Mouse (Mus musculus) MEL-GATA-1-ER (cell line): ENCODE measurements around the gene Ppp4r2.

ENCODE experiments used
- DNase-seq: peaks from one replicate; pipeline ENCODE4 v3.0.0-alpha.2; 2012; ENCODE audit warnings: low read depth; ENCODE audit errors: extremely low read depth

The Ppp4r2 gene

GRCm38 (mm10) chr6:100883233-100883632, 49.8 kb downstream of the Ppp4r2 start:
- peak; percentile 56 for DNase-seq

GRCm38 (mm10) chr6:100884594-100885225, 51.3 kb downstream of the Ppp4r2 start:
- DNase-seq = no peak

GRCm38 (mm10) chr6:100885376-100885775, 52.0 kb downstream of the Ppp4r2 start:
- no peak for DNase-seq

- DNase-seq = no peak
Observed at GRCm38 (mm10) chr6:100887012-100887411, 53.6 kb downstream of the Ppp4r2 start.

- DNase-seq = no peak
Observed at GRCm38 (mm10) chr6:100889340-100889739, 55.9 kb downstream of the Ppp4r2 start.

GRCm38 (mm10) chr6:100892489-100892888, 59.1 kb downstream of the Ppp4r2 start:
- no peak for DNase-seq

- no peak for DNase-seq
Observed at GRCm38 (mm10) chr6:100893073-100893472, 59.7 kb downstream of the Ppp4r2 start.

GRCm38 (mm10) chr6:100895183-100895582, 61.8 kb downstream of the Ppp4r2 start:
- DNase-seq = no peak

GRCm38 (mm10) chr6:100896883-100897282, 63.5 kb downstream of the Ppp4r2 start:
- DNase-seq = no peak

- DNase-seq = no peak
Observed at GRCm38 (mm10) chr6:100904463-100904862, 71.0 kb downstream of the Ppp4r2 start.

GRCm38 (mm10) chr6:100910136-100910675, 76.8 kb downstream of the Ppp4r2 start:
- no peak for DNase-seq
